Mouse (Mus musculus): Measurements from ENCODE around the gene Filip1l. TPM values are rescaled to one million over a fixed set of nuclear protein-coding genes. Genes with fewer than 3 reads are reported as not detected.

The Filip1l gene
- polyA plus RNA-seq, 1 experiment from 2014 or later = 3.8 TPM

- H3K27me3 ChIP-seq (replicated peaks) = no peaks in the 10 kb centered on the region
- H3K36me3 ChIP-seq = no peaks in the 10 kb centered on the region
- no peaks in the 10 kb centered on the region for H3K4me1 ChIP-seq
- H3K4me2 ChIP-seq = no peak overlapping the region
- no peak for ATAC-seq
- no peak overlapping the region for H3K4me3 ChIP-seq
- H3K27ac ChIP-seq = no peak overlapping the region
- no peaks in the 10 kb centered on the region for H3K9me3 ChIP-seq (replicated peaks)
- H3K9ac ChIP-seq = no peak overlapping the region
- WGBS (ENCODE audit: insufficient replicate concordance) = 61% methylated on average over 4 of the region's 4 CpGs
Measured at GRCm38 (mm10) chr16:57530547-57530946, 177.7 kb downstream of the Filip1l start.

DNA sequence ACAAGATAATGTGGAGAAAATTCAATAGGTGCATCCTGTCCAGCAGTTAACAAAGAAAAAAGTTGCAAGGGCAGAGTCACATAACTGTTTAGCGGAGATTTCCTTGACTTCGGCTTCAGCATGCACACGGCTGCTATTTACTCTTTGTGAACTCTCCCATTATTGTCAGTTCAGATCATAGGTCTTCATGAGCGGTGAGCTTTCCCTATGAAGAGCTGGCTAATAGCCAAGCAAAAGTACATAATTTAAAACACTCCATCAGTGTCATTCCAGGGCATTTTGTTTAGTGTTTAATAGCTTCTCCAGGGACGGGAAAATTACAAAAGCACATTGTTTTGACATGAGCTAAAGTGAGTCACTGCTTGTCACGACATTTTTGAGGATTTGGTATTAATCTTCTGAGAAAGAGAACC lies 179.2 kb downstream of the Filip1l start:
- H3K9me3 ChIP-seq (replicated peaks) = no peaks in the 10 kb centered on the region
- ATAC-seq = no peak
- H3K9ac ChIP-seq = no peak overlapping the region
- no peak overlapping the region for H3K4me3 ChIP-seq
- 73% methylated on average over 6 of the region's 6 CpGs for WGBS (ENCODE audit: insufficient replicate concordance)
- no peak overlapping the region for H3K4me2 ChIP-seq
- no peaks in the 10 kb centered on the region for H3K36me3 ChIP-seq
- H3K27ac ChIP-seq = no peak overlapping the region
- H3K4me1 ChIP-seq = no peaks in the 10 kb centered on the region; the same call in 1 of the 2 replicates
- no peaks in the 10 kb centered on the region for H3K27me3 ChIP-seq (replicated peaks)

GRCm38 (mm10) chr16:57534365-57534764 lies 181.5 kb downstream of the Filip1l start:
- no peaks in the 10 kb centered on the region for H3K27me3 ChIP-seq (replicated peaks)

GRCm38 (mm10) chr16:57534811-57535210 lies 181.9 kb downstream of the Filip1l start:
- no peak overlapping the region for H3K4me2 ChIP-seq
- ATAC-seq = no peak
- no peak overlapping the region for H3K27ac ChIP-seq
- no peak overlapping the region for H3K9ac ChIP-seq
- H3K27me3 ChIP-seq (replicated peaks) = no peaks in the 10 kb centered on the region
- H3K9me3 ChIP-seq (replicated peaks) = no peaks in the 10 kb centered on the region
- no peaks in the 10 kb centered on the region for H3K36me3 ChIP-seq
- WGBS (ENCODE audit: insufficient replicate concordance) = 36% methylated on average over 1 of the region's 1 CpGs
- peaks cover 5% of the 10 kb centered on the region; the same call in 1 of the 2 replicates for H3K4me1 ChIP-seq
- no peak overlapping the region for H3K4me3 ChIP-seq

More at GRCm38 (mm10) chr16:57534365-57534764, 181.5 kb downstream of the Filip1l start:
- Histone ChIP-seq H3K9me3 (replicated peaks) (no peaks in the 10 kb centered on the region), H3K36me3 (no peaks in the 10 kb centered on the region), H3K4me2 (no peak overlapping the region), H3K9ac (no peak overlapping the region), H3K4me3 (no peak overlapping the region), H3K27ac (no peak overlapping the region), H3K4me1 (peaks cover under 1% of the 10 kb centered on the region; the same call in 1 of the 2 replicates)
- no peak for ATAC-seq
- 38% methylated on average over 1 of the region's 1 CpGs for WGBS (ENCODE audit: insufficient replicate concordance)

DNA sequence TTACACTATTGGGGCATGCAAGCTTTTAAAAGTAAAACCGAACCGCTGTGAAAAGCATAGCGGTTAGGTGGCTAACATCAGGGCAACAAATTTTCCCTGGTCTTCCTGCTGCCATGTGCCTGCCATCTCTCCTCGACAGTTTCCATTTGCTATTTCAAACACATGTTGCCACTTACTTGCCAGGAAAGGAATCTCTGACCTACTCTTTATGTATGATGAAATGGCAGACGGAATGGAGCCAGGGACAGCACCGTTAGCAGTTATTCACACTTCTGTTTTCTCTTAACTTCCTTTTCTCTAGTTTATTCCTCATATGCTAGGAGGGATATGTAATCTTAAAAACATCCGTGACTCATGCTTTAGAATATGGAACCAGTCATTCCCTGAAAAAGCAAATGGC lies 183.6 kb downstream of the Filip1l start:
- Histone ChIP-seq H3K4me2 (no peak overlapping the region), H3K4me1 (peaks cover 5% of the 10 kb centered on the region; the same call in 1 of the 2 replicates), H3K4me3 (no peak overlapping the region), H3K27me3 (replicated peaks) (no peaks in the 10 kb centered on the region), H3K36me3 (no peaks in the 10 kb centered on the region), H3K9ac (no peak overlapping the region), H3K9me3 (replicated peaks) (no peaks in the 10 kb centered on the region), H3K27ac (no peak overlapping the region)
- 76% methylated on average over 7 of the region's 7 CpGs for WGBS (ENCODE audit: insufficient replicate concordance)
- ATAC-seq = no peak

- Histone ChIP-seq H3K27me3 (replicated peaks) (peaks cover 5% of the 10 kb centered on the region; the same call in 1 of the 2 replicates), H3K4me2 (no peak overlapping the region), H3K27ac (no peak overlapping the region), H3K9me3 (replicated peaks) (no peaks in the 10 kb centered on the region), H3K4me3 (no peak overlapping the region), H3K9ac (no peak overlapping the region), H3K4me1 (peaks cover 11% of the 10 kb centered on the region; the same call in 1 of the 2 replicates), H3K36me3 (no peaks in the 10 kb centered on the region)
- ATAC-seq = no peak
- 67% methylated on average over 3 of the region's 3 CpGs for WGBS (ENCODE audit: insufficient replicate concordance)
Measured at GRCm38 (mm10) chr16:57543243-57543642, 190.3 kb downstream of the Filip1l start.

DNA sequence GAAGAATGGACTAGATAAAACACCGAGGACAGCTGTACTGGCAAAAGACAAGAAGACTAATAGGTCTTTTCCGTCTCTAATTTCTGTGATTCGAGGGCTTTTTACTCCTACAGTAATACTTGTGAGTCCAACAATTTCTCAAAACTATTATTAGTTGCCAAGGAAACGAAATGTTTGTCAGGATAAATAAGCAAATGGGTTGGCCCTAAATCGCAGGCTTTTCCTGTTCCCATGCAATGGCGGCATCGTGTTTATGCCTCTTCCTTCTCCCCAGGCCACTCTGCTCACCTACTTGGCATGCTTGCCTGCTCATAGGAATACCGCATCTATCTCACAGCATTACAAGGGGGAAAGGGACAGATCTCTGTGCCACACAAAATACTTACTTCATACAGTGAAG lies 191.5 kb downstream of the Filip1l start:
- no peaks in the 10 kb centered on the region for H3K36me3 ChIP-seq
- WGBS (ENCODE audit: insufficient replicate concordance) = 71% methylated on average over 8 of the region's 8 CpGs
- no peak overlapping the region for H3K4me3 ChIP-seq
- H3K9ac ChIP-seq = no peak overlapping the region
- no peaks in the 10 kb centered on the region for H3K9me3 ChIP-seq (replicated peaks)
- no peak overlapping the region for H3K4me2 ChIP-seq
- H3K4me1 ChIP-seq = peaks cover 17% of the 10 kb centered on the region; the same call in 1 of the 2 replicates
- H3K27me3 ChIP-seq (replicated peaks) = peaks cover 12% of the 10 kb centered on the region
- ATAC-seq = no peak
- no peak overlapping the region for H3K27ac ChIP-seq

DNA sequence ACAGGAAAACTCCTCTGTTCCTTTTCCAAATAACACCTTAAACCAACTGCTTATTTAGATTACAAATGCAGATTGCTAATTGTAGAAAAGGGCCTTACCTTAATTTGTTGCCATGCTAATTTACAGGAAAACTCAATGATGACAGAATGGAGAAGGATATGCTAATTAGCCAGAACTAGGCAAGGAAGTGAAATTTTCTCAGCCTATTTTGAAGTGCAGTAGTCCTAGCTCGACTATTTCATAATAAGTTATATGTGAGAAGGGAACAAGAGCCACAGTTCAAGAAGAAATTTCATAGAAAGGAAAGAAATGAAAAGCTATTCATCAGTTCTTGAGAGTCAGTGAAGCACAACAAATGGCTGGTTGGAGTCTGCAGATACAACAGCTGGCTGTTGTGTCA lies 193.5 kb downstream of the Filip1l start:
- no peak for ATAC-seq
- Histone ChIP-seq H3K27ac (no peak overlapping the region), H3K4me2 (no peak overlapping the region), H3K9ac (no peak overlapping the region), H3K36me3 (no peaks in the 10 kb centered on the region), H3K27me3 (replicated peaks) (peaks cover 14% of the 10 kb centered on the region), H3K9me3 (replicated peaks) (no peaks in the 10 kb centered on the region), H3K4me1 (peaks cover 13% of the 10 kb centered on the region; the same call in 1 of the 2 replicates), H3K4me3 (no peak overlapping the region)
- 42% methylated on average over 1 of the region's 1 CpGs for WGBS (ENCODE audit: insufficient replicate concordance)

GRCm38 (mm10) chr16:57548608-57549007 lies 195.7 kb downstream of the Filip1l start:
- 59% methylated on average over 2 of the region's 2 CpGs for WGBS (ENCODE audit: insufficient replicate concordance)
- peak overlapping the region; percentile 79 for H3K4me2 ChIP-seq
- peak overlapping the region; percentile 65 for H3K4me3 ChIP-seq
- peak overlapping the region; percentile 66; the same call in 1 of the 2 replicates for H3K9ac ChIP-seq
- H3K9me3 ChIP-seq (replicated peaks) = no peaks in the 10 kb centered on the region
- no peak for ATAC-seq
- peaks cover 10% of the 10 kb centered on the region; the same call in 1 of the 2 replicates for H3K4me1 ChIP-seq
- H3K36me3 ChIP-seq = no peaks in the 10 kb centered on the region
- no peak overlapping the region for H3K27ac ChIP-seq
- H3K27me3 ChIP-seq (replicated peaks) = peaks cover 14% of the 10 kb centered on the region

DNA sequence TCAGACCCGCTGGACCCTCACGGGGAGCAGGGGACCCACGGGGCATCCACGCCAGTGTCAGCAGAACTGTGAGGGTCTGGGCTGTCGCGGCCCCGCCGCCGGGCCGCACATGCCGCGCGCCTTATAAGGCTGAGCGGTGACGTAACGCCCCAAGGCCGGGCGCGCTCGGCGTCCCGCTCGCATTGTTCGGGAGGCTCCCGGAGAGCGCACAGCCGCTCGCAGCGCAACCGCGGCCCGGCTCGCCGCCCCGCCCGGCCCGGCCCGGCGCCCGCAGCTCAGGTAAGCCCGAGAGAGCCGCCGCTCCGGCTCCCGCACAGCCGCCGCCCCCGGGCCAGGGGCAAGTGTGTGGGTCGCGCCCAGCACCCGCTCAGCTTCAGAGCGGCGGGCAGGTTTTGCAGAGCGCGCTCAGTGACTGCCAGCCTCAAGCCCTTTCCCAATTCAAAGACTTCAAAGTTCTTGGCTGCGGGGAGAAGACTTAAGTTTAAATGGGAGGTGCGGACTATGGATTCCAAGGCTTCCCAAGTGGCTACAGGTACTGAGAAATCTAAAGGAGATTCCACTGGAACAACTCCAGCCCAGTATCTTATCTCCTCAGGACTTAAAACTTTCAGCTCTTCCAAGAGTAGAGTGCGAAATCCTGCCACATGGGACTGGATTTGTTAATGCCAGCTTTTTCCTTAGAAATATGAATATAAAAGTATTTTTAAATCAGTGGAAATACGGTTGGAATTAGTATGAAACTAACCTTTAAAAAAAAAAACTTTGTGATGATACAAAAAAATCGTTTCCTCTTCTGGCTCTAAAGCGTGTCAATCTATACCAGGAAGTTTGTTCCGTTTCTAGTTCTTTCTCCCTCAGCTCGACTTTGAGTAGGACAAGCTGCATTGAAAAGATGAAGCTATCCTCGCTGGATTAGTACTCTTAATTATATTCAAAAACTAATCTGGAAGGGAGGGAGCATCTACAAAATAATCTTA lies 196.5 kb downstream of the Filip1l start:
- Histone ChIP-seq H3K36me3 (no peaks in the 10 kb centered on the region), H3K4me1 (peaks cover 10% of the 10 kb centered on the region; the same call in 1 of the 2 replicates), H3K27me3 (replicated peaks) (peaks cover 14% of the 10 kb centered on the region), H3K9ac (peak overlapping the region; percentile 66), H3K4me2 (peak overlapping the region; percentile 79), H3K27ac (no peak overlapping the region), H3K4me3 (peak overlapping the region; percentile 65), H3K9me3 (replicated peaks) (no peaks in the 10 kb centered on the region)
- 1% methylated on average over 59 of the region's 64 CpGs for WGBS (ENCODE audit: insufficient replicate concordance)
- peak; percentile 86 for ATAC-seq

- Histone ChIP-seq H3K4me1 (peaks cover 8% of the 10 kb centered on the region; the same call in 1 of the 2 replicates), H3K9ac (no peak overlapping the region), H3K4me2 (peak overlapping the region; percentile 79), H3K27me3 (replicated peaks) (peaks cover 14% of the 10 kb centered on the region), H3K36me3 (no peaks in the 10 kb centered on the region), H3K9me3 (replicated peaks) (no peaks in the 10 kb centered on the region), H3K27ac (no peak overlapping the region), H3K4me3 (no peak overlapping the region)
- 24% methylated on average over 3 of the region's 3 CpGs for WGBS (ENCODE audit: insufficient replicate concordance)
- no peak for ATAC-seq
Measured at GRCm38 (mm10) chr16:57550088-57550487, 197.2 kb downstream of the Filip1l start.

DNA sequence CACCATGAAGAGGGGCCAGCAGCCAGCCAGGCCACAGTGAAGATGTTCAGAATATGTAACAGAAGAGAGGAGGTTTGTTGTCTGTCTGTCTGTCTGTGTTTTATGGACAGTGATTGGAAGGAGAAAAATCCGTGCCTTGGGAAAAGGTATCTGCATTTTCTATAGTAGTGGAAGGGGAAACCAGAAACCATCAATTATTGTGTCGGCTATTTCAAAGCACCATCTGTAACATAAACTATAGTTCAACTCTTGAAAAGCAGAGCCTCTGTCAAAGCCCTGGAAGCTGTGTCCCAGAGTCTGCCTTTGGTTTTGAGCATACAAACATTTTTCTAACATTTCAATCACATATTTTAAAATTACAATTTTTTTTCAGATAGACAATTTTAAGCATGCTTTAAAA lies 197.9 kb downstream of the Filip1l start:
- Histone ChIP-seq H3K36me3 (no peaks in the 10 kb centered on the region), H3K4me2 (no peak overlapping the region; the same call in 1 of the 2 replicates), H3K4me1 (peaks cover 7% of the 10 kb centered on the region; the same call in 1 of the 2 replicates), H3K27me3 (replicated peaks) (peaks cover 14% of the 10 kb centered on the region), H3K27ac (no peak overlapping the region), H3K9ac (no peak overlapping the region), H3K9me3 (replicated peaks) (no peaks in the 10 kb centered on the region), H3K4me3 (no peak overlapping the region)
- ATAC-seq = no peak
- 46% methylated on average over 2 of the region's 2 CpGs for WGBS (ENCODE audit: insufficient replicate concordance)

Measured in liver, embryonic 12.5 days (tissue).